Mouse (Mus musculus) small intestine, adult 2 months (tissue): ENCODE data around the gene Slc16a9. TPM values are rescaled to one million over a fixed set of nuclear protein-coding genes. Genes with fewer than 3 reads are reported as not detected.
"Not testable (repeated sequence)": the region's sequence is repeated elsewhere in the genome, so short reads cannot be mapped to it uniquely, and the experiment has no call there.

Experiments
- H3K27ac ChIP-seq: fragments of 200-500 bp; 2 replicates; pipeline ENCODE4 v1.5.1; 2012; ENCODE audit warnings: low read depth, low read length, control low read depth, inconsistent platforms; ENCODE audit not compliant: insufficient read depth
- H3K27me3 ChIP-seq: fragments of 200-500 bp; 2 replicates; pipeline ENCODE4 v1.6.1; 2012; ENCODE audit warnings: mild to moderate bottlenecking, moderate library complexity, low read length, inconsistent platforms; ENCODE audit not compliant: control insufficient read depth, insufficient read depth
- H3K36me3 ChIP-seq: fragments of 200-500 bp; 2 replicates; pipeline ENCODE4 v1.6.1; 2012; ENCODE audit warnings: mild to moderate bottlenecking, low read length, control low read depth, inconsistent platforms; ENCODE audit not compliant: control insufficient read depth, insufficient read depth
- H3K4me1 ChIP-seq: fragments of 200-500 bp; 2 replicates; pipeline ENCODE4 v1.6.1; 2012; ENCODE audit warnings: low read length, inconsistent platforms, mixed read lengths; ENCODE audit not compliant: control insufficient read depth, insufficient read depth, insufficient read length
- H3K4me3 ChIP-seq: fragments of 200-500 bp; 2 replicates; pipeline ENCODE4 v1.5.1; 2012; ENCODE audit warnings: low read depth, mild to moderate bottlenecking, control low read depth, inconsistent platforms, low read length, moderate library complexity
- CTCF ChIP-seq: fragments of 200-500 bp; IDR thresholded peaks from 2 replicates; pipeline ENCODE4 v1.5.1; 2012; ENCODE audit warnings: low read depth, mild to moderate bottlenecking, control low read depth, inconsistent platforms, low read length, moderate library complexity, mixed read lengths; ENCODE audit not compliant: insufficient replicate concordance, insufficient read length; ENCODE audit errors: extremely low read depth
- POLR2A ChIP-seq: fragments of 200-500 bp; IDR thresholded peaks from 2 replicates; pipeline ENCODE4 v1.6.1; 2012; ENCODE audit warnings: low read depth, mild to moderate bottlenecking, control low read depth, inconsistent platforms, low read length, moderate library complexity
- WGBS: fragments of 180-500 bp; shearing (Covaris S2); methylation state at CpG from one replicate; pipeline ENCODE4 v1.1.7; 2018; 5-methylcytosine and 5-hydroxymethylcytosine counted together
- polyA plus RNA-seq: library from polyadenylated mRNA; depleted of rRNA; stranded (reverse); fragments of >200 nt; gene quantifications from 2 replicates; pipeline ENCODE4 v1.2.3, GENCODE M21; 2012

Slc16a9 gene
- polyA plus RNA-seq, 1 experiment, result 0.35 TPM

DNA sequence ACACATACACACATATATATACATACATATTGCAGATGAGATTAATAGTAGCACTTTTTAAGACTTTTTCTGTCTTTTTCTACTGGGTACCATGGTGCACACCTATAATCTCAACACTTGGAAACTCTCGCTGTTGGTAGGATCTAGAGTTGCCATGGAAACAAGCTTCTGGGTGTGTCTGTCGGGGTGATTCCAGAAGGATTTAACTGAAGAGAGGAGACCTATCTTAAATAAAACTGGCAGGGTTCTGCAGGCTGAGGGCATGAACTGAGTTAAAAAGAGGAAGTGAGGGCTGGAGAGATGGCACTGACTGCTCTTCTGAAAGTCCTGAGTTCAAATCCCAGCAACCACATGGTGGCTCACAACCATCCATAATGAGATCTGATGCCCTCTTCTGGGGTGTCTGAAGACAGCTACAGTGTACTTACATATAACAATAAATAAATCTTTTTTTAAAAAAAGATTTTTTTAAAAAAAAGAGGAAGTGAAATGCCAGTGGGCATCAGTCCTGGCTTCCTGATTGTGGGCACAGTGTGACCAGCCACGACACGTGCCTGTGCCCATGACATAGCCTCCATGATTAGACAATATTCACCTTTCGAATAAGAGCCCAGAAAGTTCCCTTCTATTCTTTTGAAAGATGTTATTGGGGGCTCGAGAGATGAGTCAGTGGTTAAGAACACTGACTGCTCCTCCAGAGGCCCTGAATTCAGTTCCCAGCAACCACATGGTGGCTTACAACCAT is 45.3 kb upstream of the Slc16a9 start:
- WGBS, result 79% methylated on average over 6 of the region's 6 CpGs
- Histone ChIP-seq H3K27me3 (no peaks in the 10 kb centered on the region), H3K4me1 (peaks cover 4% of the 10 kb centered on the region; the same call in 1 of the 2 replicates), H3K4me3 (no peak overlapping the region), H3K27ac (no peak overlapping the region), H3K36me3 (no peaks in the 10 kb centered on the region)
- TF ChIP-seq POLR2A, result no peak
- TF ChIP-seq CTCF, result no peak

DNA sequence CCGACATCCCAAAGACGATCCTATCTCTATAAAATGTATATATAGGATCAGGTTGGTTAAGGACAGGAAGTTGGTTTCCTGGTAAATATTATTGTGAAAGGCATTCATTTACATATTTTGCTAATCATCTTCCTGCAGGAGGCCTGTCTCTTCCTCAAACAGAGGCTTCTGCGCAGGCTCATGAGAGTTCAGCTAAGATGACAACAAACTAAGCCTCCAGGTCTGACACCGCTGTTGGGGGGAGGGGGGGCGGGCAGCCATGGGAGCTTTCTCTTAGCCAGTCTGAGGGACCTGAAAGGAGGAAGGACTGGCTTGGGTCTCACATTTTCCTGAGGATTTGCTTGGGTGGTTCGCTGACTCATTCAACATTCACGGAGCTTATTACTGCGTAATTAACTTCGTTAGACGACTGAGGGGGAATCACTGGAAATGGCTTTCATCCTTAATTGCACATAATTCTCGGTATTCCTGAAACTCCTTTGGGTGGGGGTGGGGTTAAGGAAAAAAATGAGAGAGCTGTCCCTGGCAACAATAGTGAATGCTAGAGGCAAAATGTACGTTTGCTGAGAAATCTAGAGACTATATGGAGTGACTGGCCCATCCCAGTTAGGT is 43.9 kb upstream of the Slc16a9 start:
- Histone ChIP-seq H3K27me3 (no peaks in the 10 kb centered on the region), H3K4me1 (peaks cover 6% of the 10 kb centered on the region; the same call in 1 of the 2 replicates)

DNA sequence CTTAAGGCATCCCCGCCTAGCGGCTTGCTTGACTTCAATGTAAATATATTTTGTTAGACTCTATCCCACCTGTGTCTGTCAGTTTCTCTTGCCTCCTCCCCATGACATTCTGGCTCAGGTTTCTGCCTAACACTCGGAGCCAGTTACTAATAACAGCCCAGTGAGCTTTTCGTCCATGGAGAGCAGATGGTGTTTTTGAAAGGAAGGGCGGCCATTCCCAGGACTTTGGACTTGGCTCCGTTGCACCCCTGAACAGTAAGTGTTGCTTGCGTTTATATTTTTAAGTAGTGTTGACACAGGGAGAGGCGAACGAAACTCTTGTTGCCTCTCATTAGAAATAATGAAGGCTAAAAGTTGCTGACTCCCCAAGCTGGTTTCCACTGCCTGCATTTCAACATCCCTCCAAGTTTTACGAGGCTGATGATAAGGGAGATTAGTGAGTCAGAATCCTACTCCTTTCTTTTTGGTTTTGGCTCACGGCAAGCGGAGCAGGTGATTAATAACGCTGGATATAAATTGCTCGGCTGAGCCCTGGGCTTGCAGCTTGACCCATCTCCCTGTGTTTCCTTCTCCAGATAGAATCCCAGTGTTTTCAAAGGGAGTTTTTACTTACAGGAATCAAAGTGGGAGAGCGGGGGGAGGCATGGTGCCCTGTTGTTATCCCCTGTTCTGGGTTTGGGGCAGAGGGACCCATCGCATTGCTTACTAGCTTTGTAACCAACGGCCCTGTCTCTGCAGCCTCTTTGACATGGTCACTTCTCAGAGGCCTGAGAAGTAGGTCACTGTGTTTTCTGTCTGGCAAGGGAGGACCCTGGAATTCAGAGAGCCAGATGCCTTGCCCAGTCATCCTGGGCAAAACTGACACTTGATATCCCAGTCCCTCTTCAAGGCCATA is 40.1 kb upstream of the Slc16a9 start, which contains the start of gene Mrln:
TSS of gene Mrln (plus strand) at position 160 of the 895 bp plus-strand sequence.
- H3K27me3 ChIP-seq, result no peaks in the 10 kb centered on the region
- 23% methylated on average over 17 of the region's 17 CpGs for WGBS
- TF ChIP-seq POLR2A (no peak), CTCF (no peak)
- no peak within 1 kb of the TSS for H3K27ac ChIP-seq
- H3K4me1 ChIP-seq, result peaks cover 3% of the 10 kb centered on the region; the same call in 1 of the 2 replicates
- no peaks in the 10 kb centered on the region for H3K36me3 ChIP-seq
- H3K4me3 ChIP-seq, result no peak within 1 kb of the TSS

More for the DNA sequence above, 43.9 kb upstream of the Slc16a9 start:
- H3K27ac ChIP-seq, result no peak overlapping the region
- WGBS, result 81% methylated on average over 12 of the region's 12 CpGs
- no peak overlapping the region for H3K4me3 ChIP-seq
- no peaks in the 10 kb centered on the region for H3K36me3 ChIP-seq
- TF ChIP-seq CTCF (no peak), POLR2A (no peak)

DNA sequence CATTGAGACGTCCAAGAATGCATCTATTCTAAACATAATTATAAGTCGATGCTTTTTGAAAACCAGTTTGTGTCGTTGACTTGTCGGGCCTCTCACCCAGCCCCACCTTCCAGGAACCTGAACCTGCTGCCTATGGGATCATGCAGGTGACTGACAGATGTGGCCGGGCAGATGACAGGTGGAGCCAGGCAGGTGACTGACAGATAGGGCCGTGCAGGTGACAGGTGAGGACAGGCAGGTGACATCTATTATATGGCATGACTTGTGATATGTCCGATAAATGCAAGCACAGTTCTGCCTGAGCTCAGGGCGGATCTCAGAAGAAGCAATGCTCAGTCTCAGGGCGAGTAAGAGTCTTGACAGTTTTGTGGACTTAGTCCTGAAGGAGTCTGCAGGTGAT is 33.6 kb upstream of the Slc16a9 start:
- Histone ChIP-seq H3K4me1 (no peaks in the 10 kb centered on the region), H3K4me3 (no peak overlapping the region), H3K27me3 (no peaks in the 10 kb centered on the region), H3K27ac (no peak overlapping the region), H3K36me3 (no peaks in the 10 kb centered on the region)
- 30% methylated on average over 9 of the region's 9 CpGs for WGBS
- TF ChIP-seq POLR2A (no peak), CTCF (no peak)

DNA sequence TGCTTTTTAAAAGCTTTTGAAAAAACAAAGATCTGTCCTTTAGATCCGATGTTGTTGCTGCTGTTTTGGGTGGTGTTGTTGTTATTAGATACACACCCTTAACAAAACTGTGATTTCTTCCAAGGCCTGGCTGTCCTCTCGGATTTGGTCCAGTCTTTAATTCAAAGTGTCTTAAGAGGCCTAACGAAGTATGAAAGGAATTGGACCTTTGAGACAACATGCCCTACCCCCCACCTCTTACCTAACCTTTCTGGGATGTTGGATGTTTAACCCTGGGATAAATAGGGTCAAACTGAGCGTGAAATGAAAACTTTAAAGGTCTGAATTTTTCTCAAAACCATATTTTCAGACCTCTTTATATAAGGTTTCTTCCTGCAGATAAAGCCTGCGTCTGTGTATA is 23.9 kb upstream of the Slc16a9 start:
- H3K27ac ChIP-seq, result no peak overlapping the region
- H3K27me3 ChIP-seq, result no peaks in the 10 kb centered on the region
- no peaks in the 10 kb centered on the region for H3K36me3 ChIP-seq
- 83% methylated on average over 5 of the region's 5 CpGs for whole genome bisulfite sequencing
- peaks cover 2% of the 10 kb centered on the region; the same call in 1 of the 2 replicates for H3K4me1 ChIP-seq
- TF ChIP-seq POLR2A (no peak), CTCF (no peak)
- no peak overlapping the region for H3K4me3 ChIP-seq

DNA sequence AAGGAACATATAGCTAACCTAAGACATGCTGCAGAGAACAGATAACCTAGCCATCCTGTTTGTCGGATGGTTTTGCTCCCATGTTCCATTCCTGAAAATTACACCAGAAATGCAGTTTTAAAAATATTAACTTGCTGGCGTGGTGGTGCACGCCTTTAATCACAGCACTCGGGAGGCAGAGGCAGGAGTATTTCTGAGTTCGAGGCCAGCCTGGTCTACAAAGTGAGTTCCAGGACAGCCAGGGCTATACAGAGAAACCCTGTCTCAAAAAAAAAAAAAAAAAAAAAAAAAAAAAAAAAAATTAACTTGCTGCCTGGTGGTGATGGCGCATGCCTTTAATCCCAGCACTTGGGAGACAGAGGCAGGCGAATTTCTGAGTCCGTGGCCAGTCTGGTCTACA is 22.7 kb upstream of the Slc16a9 start:
- H3K36me3 ChIP-seq, H3K27me3 ChIP-seq, H3K4me1 ChIP-seq, H3K27ac ChIP-seq, H3K4me3 ChIP-seq: not testable (repeated sequence)
- 89% methylated on average over 8 of the region's 8 CpGs for WGBS

DNA sequence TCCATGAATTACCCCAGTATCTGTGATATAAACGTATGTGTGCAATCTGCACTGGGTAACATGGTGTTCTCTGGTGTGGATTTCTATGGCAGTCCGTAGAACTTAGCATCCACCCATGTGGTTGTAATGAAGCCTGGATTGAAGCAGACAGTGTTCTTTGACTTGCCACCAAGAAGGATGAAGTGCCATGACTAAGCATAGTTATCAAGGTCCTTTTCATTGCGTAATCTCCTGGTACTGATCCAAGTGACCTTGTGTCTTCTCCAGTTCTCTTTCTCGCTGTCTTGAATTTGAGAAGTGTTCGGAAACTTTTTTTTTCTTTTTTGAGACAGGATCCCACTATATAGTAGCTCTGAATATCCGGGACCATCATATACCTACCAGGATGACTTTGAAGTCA is 20.3 kb upstream of the Slc16a9 start:
- H3K27ac ChIP-seq, result no peak overlapping the region
- TF ChIP-seq POLR2A (no peak), CTCF (no peak)

More for the DNA sequence above, 20.3 kb upstream of the Slc16a9 start:
- peaks cover 2% of the 10 kb centered on the region; the same call in 1 of the 2 replicates for H3K4me1 ChIP-seq
- no peaks in the 10 kb centered on the region for H3K27me3 ChIP-seq
- H3K4me3 ChIP-seq, result no peak overlapping the region
- 61% methylated on average over 6 of the region's 6 CpGs for WGBS
- no peaks in the 10 kb centered on the region for H3K36me3 ChIP-seq
